Mouse (Mus musculus): ENCODE measurements around the gene Kcnk1.

GRCm38 (mm10) chr8:125997550-125997949 lies 2.6 kb downstream of the Kcnk1 start:
- no peak for TF ChIP-seq CHD2 (IDR thresholded peaks at IDR 0.05; ENCODE audit: low read depth, low read length)
- TF ChIP-seq HCFC1 (IDR thresholded peaks at IDR 0.05; ENCODE audit: borderline replicate concordance, insufficient read depth, low read length): no peak
- no peak for TF ChIP-seq ZC3H11A (IDR thresholded peaks at IDR 0.05; ENCODE audit: borderline replicate concordance, low read depth, low read length)
